Mouse (Mus musculus) kidney, postnatal 36 days (tissue): ENCODE measurements around the gene Nelfb.
"Not testable (repeated sequence)": the region's sequence is repeated elsewhere in the genome, so short reads cannot be mapped to it uniquely, and the experiment has no call there.

Experiments used
- DNase-seq, 2 experiments: peaks; one replicate each; pipeline ENCODE4 v3.0.0; 2021 to 2022; ENCODE audit warnings: mixed read lengths in 2 of 2

Nelfb gene

GRCm38 (mm10) chr2:25211121-25211670 is at the start of gene Nelfb:
Gene Nelfb (minus strand): TSS chr2:25211489.
- DNase-seq = peak; percentile 93 to 95

- DNase-seq = peak in 1 of 2 experiments; percentile 56
Observed at GRCm38 (mm10) chr2:25258887-25259286, 47.6 kb upstream of the Nelfb start.

GRCm38 (mm10) chr2:25257250-25257649 is 46.0 kb upstream of the Nelfb start:
- not testable (repeated sequence) for DNase-seq

- DNase-seq = peak; percentile 64 to 82
Observed at GRCm38 (mm10) chr2:25256443-25257109, 45.3 kb upstream of the Nelfb start.

- DNase-seq = peak; percentile 91 to 95
Observed at GRCm38 (mm10) chr2:25255284-25255779, 44.0 kb upstream of the Nelfb start, which contains the start of gene Tmem203. Gene Tmem203 (plus strand): TSS chr2:25255439.

- peak; percentile 48 to 74 for DNase-seq
Observed at GRCm38 (mm10) chr2:25252331-25252730, 41.0 kb upstream of the Nelfb start.

- peak; percentile 56 to 65 for DNase-seq
Observed at GRCm38 (mm10) chr2:25246183-25247072, 35.1 kb upstream of the Nelfb start, which contains the start of gene AL732309.1. Gene AL732309.1 (minus strand): TSS chr2:25246863.

GRCm38 (mm10) chr2:25244144-25244543 is 32.9 kb upstream of the Nelfb start:
- peak; percentile 44 to 48 for DNase-seq

GRCm38 (mm10) chr2:25243342-25243741 is 32.1 kb upstream of the Nelfb start:
- no peak for DNase-seq

- DNase-seq = peak in 1 of 2 experiments; percentile 50
Observed at GRCm38 (mm10) chr2:25242101-25242506, 30.8 kb upstream of the Nelfb start, which contains the start of the genes Rnf208 and Cysrt1. Gene Rnf208 (plus strand): TSS chr2:25242255. Gene Cysrt1 (minus strand): TSS chr2:25242452.

GRCm38 (mm10) chr2:25241438-25241775 is 30.1 kb upstream of the Nelfb start:
- no peak for DNase-seq

GRCm38 (mm10) chr2:25240723-25241437 is 29.6 kb upstream of the Nelfb start:
- peak; percentile 91 for DNase-seq

- no peak for DNase-seq
Observed at GRCm38 (mm10) chr2:25240310-25240709, 29.0 kb upstream of the Nelfb start.

- DNase-seq = no peak
Observed at GRCm38 (mm10) chr2:25239766-25240165, 28.5 kb upstream of the Nelfb start.

- DNase-seq = no peak
Observed at GRCm38 (mm10) chr2:25238106-25238505, 26.8 kb upstream of the Nelfb start.

- DNase-seq = peak; percentile 71 to 78
Observed at GRCm38 (mm10) chr2:25237522-25237921, 26.2 kb upstream of the Nelfb start.

GRCm38 (mm10) chr2:25236614-25237013 is 25.3 kb upstream of the Nelfb start, which contains the start of gene Rnf224:
Gene Rnf224 (minus strand): TSS chr2:25236787.
- DNase-seq = no peak

- peak; percentile 61 to 82 for DNase-seq
Observed at GRCm38 (mm10) chr2:25234551-25235220, 23.4 kb upstream of the Nelfb start.

GRCm38 (mm10) chr2:25234050-25234449 is 22.8 kb upstream of the Nelfb start, which contains the start of gene Slc34a3:
Gene Slc34a3 (minus strand): TSS chr2:25234364.
- peak; percentile 64 to 66 for DNase-seq

GRCm38 (mm10) chr2:25233421-25233820 is 22.1 kb upstream of the Nelfb start:
- no peak for DNase-seq

GRCm38 (mm10) chr2:25231038-25231437 is 19.7 kb upstream of the Nelfb start:
- no peak for DNase-seq

- no peak for DNase-seq
Observed at GRCm38 (mm10) chr2:25230581-25230980, 19.3 kb upstream of the Nelfb start.
